Mouse (Mus musculus): ENCODE measurements around the gene Klkb1. TPM values are rescaled to one million over a fixed set of nuclear protein-coding genes. Genes with fewer than 3 reads are reported as not detected.

The Klkb1 gene
- total and polyA plus RNA-seq, 3 experiments: 0.04 TPM; not detected in 2

GRCm38 (mm10) chr8:45274317-45274716 is 20.3 kb downstream of the Klkb1 start:
- in situ Hi-C loops (cut with MboI; ENCODE audit: low pct_ligation_motif_present, low pct_unique_long_range_greater_than_20kb, low sequenced_read_pairs): no loop called here

GRCm38 (mm10) chr8:45269056-45269455 is 25.6 kb downstream of the Klkb1 start:
- DNase-seq (ENCODE audit: extremely low read depth): no peak
- no peak overlapping the region for H3K27ac ChIP-seq (ENCODE audit: insufficient read depth, low read depth)

More at GRCm38 (mm10) chr8:45274317-45274716, 20.3 kb downstream of the Klkb1 start:
- TF ChIP-seq SIN3A (IDR thresholded peaks at IDR 0.05; ENCODE audit: low read length) (no peak), RCOR1 (conservative IDR thresholded peaks at IDR 0.05; ENCODE audit: low read depth, low read length) (no peak), CHD1 (IDR thresholded peaks at IDR 0.05; ENCODE audit: low read depth, low read length) (no peak), JUN (IDR thresholded peaks at IDR 0.05; ENCODE audit: insufficient read depth, low read depth, low read length) (no peak), USF2 (conservative IDR thresholded peaks at IDR 0.05; ENCODE audit: low read depth, low read length) (no peak), UBTF (IDR thresholded peaks at IDR 0.05; ENCODE audit: low read depth, low read length) (no peak), KAT2A (IDR thresholded peaks at IDR 0.05; ENCODE audit: insufficient replicate concordance, low read length) (no peak), NELFE (IDR thresholded peaks at IDR 0.05; ENCODE audit: low read depth, low read length) (no peak), IRF4 (IDR thresholded peaks at IDR 0.05; ENCODE audit: low read depth, low read length) (no peak), TCF12 (IDR thresholded peaks at IDR 0.05; ENCODE audit: low read depth, low read length) (no peak), ETS1 (conservative IDR thresholded peaks at IDR 0.05; ENCODE audit: low read depth, low read length) (no peak), ZC3H11A (IDR thresholded peaks at IDR 0.05; ENCODE audit: low read depth, low read length) (no peak), PAX5 (IDR thresholded peaks at IDR 0.05; ENCODE audit: low read length) (no peak), CTCF (conservative IDR thresholded peaks at IDR 0.05 in 1 of 2, IDR thresholded peaks at IDR 0.05 in 1 of 2; ENCODE audit: low read depth in 2 of 2, low read length in 2 of 2) (no peak), GABPA (IDR thresholded peaks at IDR 0.05; ENCODE audit: insufficient replicate concordance, low read depth, low read length) (no peak), MXI1 (IDR thresholded peaks at IDR 0.05; ENCODE audit: low read depth, low read length) (no peak), JUND (conservative IDR thresholded peaks at IDR 0.05; ENCODE audit: low read depth, low read length) (no peak), SMC3 (IDR thresholded peaks at IDR 0.05; ENCODE audit: low read depth, low read length) (no peak)
- Histone ChIP-seq H3K4me2 (ENCODE audit: insufficient read depth, low read depth, poor library complexity, severe bottlenecking) (no peak overlapping the region), H3K27me3 (replicated peaks) (no peaks in the 10 kb centered on the region), H3K36me3 (replicated peaks in 1 of 2; ENCODE audit: control insufficient read depth in 1 of 2, insufficient read depth in 1 of 2, low read length in 1 of 2) (no peaks in the 10 kb centered on the region), H3K4me1 (ENCODE audit: control insufficient read depth in 1 of 2, insufficient read depth in 2 of 2) (no peaks in the 10 kb centered on the region), H3K4me3 (replicated peaks in 1 of 3; ENCODE audit: low read depth in 2 of 3, low read length in 2 of 3, poor library complexity in 1 of 3) (no peak overlapping the region), H3K9me3 (replicated peaks; ENCODE audit: low read length) (peaks cover 16% of the 10 kb centered on the region), H3K79me2 (replicated peaks; ENCODE audit: control insufficient read depth, extremely low read depth, insufficient read depth, poor library complexity, severe bottlenecking) (no peaks in the 10 kb centered on the region), H3K9ac (ENCODE audit: insufficient read depth, low read depth) (no peak overlapping the region), H3K27ac (ENCODE audit: insufficient read depth, low read depth) (no peak overlapping the region)
- dilution Hi-C loops (cut with MboI; ENCODE audit: extremely low pct_ligation_motif_present, extremely low pct_unique_long_range_greater_than_20kb, low sequenced_read_pairs): no loop called here
- DNase-seq (ENCODE audit: extremely low read depth): no peak

More at GRCm38 (mm10) chr8:45269056-45269455, 25.6 kb downstream of the Klkb1 start:
- no peak overlapping the region for H3K9ac ChIP-seq (ENCODE audit: insufficient read depth, low read depth)
- dilution Hi-C loops (cut with MboI; ENCODE audit: extremely low pct_ligation_motif_present, extremely low pct_unique_long_range_greater_than_20kb, low sequenced_read_pairs): no loop called here
- in situ Hi-C loops (cut with MboI; ENCODE audit: low pct_ligation_motif_present, low pct_unique_long_range_greater_than_20kb, low sequenced_read_pairs): no loop called here
- H3K4me2 ChIP-seq (ENCODE audit: insufficient read depth, low read depth, poor library complexity, severe bottlenecking): no peak overlapping the region
- H3K36me3 ChIP-seq (replicated peaks in 1 of 2; ENCODE audit: control insufficient read depth in 1 of 2, insufficient read depth in 1 of 2, low read length in 1 of 2): no peaks in the 10 kb centered on the region
- H3K79me2 ChIP-seq (replicated peaks; ENCODE audit: control insufficient read depth, extremely low read depth, insufficient read depth, poor library complexity, severe bottlenecking): no peaks in the 10 kb centered on the region
- no peaks in the 10 kb centered on the region for H3K27me3 ChIP-seq (replicated peaks)
- no peaks in the 10 kb centered on the region for H3K4me1 ChIP-seq (ENCODE audit: control insufficient read depth in 1 of 2, insufficient read depth in 2 of 2)
- H3K9me3 ChIP-seq (replicated peaks; ENCODE audit: low read length): peaks cover 23% of the 10 kb centered on the region
- TF ChIP-seq CHD1 (IDR thresholded peaks at IDR 0.05; ENCODE audit: low read depth, low read length) (no peak), POLR2AphosphoS2 (IDR thresholded peaks at IDR 0.05; ENCODE audit: low read depth, low read length) (no peak), ZMIZ1 (IDR thresholded peaks at IDR 0.05; ENCODE audit: low read depth, low read length) (no peak), MEF2A (IDR thresholded peaks at IDR 0.05; ENCODE audit: borderline replicate concordance, low read depth, low read length) (no peak), USF1 (IDR thresholded peaks at IDR 0.05; ENCODE audit: low read depth, low read length) (no peak), SMC3 (IDR thresholded peaks at IDR 0.05; ENCODE audit: low read depth, low read length) (no peak), RCOR1 (conservative IDR thresholded peaks at IDR 0.05; ENCODE audit: low read depth, low read length) (no peak), CTCF (conservative IDR thresholded peaks at IDR 0.05 in 1 of 2, IDR thresholded peaks at IDR 0.05 in 1 of 2; ENCODE audit: low read depth in 2 of 2, low read length in 2 of 2) (no peak), JUND (conservative IDR thresholded peaks at IDR 0.05; ENCODE audit: low read depth, low read length) (no peak)
- H3K4me3 ChIP-seq (replicated peaks in 1 of 3; ENCODE audit: low read depth in 2 of 3, low read length in 2 of 3, poor library complexity in 1 of 3): no peak overlapping the region
